Mouse (Mus musculus) neural tube, embryonic 13.5 days (tissue): ENCODE measurements around the gene Maged1. TPM values are rescaled to one million over a fixed set of nuclear protein-coding genes. Genes with fewer than 3 reads are reported as not detected.

ENCODE experiments used
- ATAC-seq: fragments of 200-750 bp; cut with Nextera tagmentation; 2 replicates; pipeline ENCODE4 v1.8.0; 2017; ENCODE audit warnings: low read depth, mild to moderate bottlenecking, moderate TSS enrichment, moderate library complexity
- H3K27ac ChIP-seq: fragments of 300-500 bp; sonication (generic); replicated peaks from 2 replicates; pipeline ENCODE4 v1.5.1; 2015; ENCODE audit warnings: moderate library complexity, mild to moderate bottlenecking, inconsistent platforms
- H3K27me3 ChIP-seq: fragments of 300-500 bp; sonication (generic); 2 replicates; pipeline ENCODE4 v1.6.1; 2015; ENCODE audit warnings: mild to moderate bottlenecking, inconsistent platforms
- H3K36me3 ChIP-seq: fragments of 300-500 bp; sonication (generic); 2 replicates; pipeline ENCODE4 v1.6.1; 2015; ENCODE audit warnings: mild to moderate bottlenecking, inconsistent platforms
- H3K4me1 ChIP-seq: fragments of 300-500 bp; sonication (generic); replicated peaks from 2 replicates; pipeline ENCODE4 v1.6.1; 2015; ENCODE audit warnings: inconsistent platforms
- H3K4me2 ChIP-seq: fragments of 300-500 bp; sonication (generic); 2 replicates; pipeline ENCODE4 v1.6.1; 2015; ENCODE audit warnings: inconsistent platforms, mild to moderate bottlenecking, moderate library complexity
- H3K4me3 ChIP-seq: fragments of 300-500 bp; sonication (generic); 2 replicates; pipeline ENCODE4 v1.5.1; 2015; ENCODE audit warnings: mild to moderate bottlenecking, inconsistent platforms
- H3K9ac ChIP-seq: fragments of 300-500 bp; sonication (generic); 2 replicates; pipeline ENCODE4 v1.6.1; 2015; ENCODE audit warnings: moderate library complexity, mild to moderate bottlenecking, inconsistent platforms
- H3K9me3 ChIP-seq: fragments of 300-500 bp; sonication (generic); 2 replicates; pipeline ENCODE4 v1.6.1; 2016; ENCODE audit warnings: inconsistent platforms
- WGBS: fragments of 180-500 bp; shearing (Covaris S2); methylation state at CpG from one replicate; pipeline ENCODE4 v1.1.7; 2015; 5-methylcytosine and 5-hydroxymethylcytosine counted together
- polyA plus RNA-seq: library from polyadenylated mRNA; unstranded; fragments of >200 nt; fragmentation: Nextera tagmentation; extraction: Ambion mirVana; gene quantifications from 2 replicates; pipeline ENCODE4 v1.2.1, GENCODE M21; 2015

Maged1 gene
- 1,010 and 1,048 TPM in 2 replicates for polyA plus RNA-seq

- Histone ChIP-seq H3K4me1 (peaks cover 38% of the 10 kb centered on the region), H3K4me3 (peak within 1 kb of the TSS; percentile 66), H3K9me3 (no peaks in the 10 kb centered on the region), H3K27ac (peak within 1 kb of the TSS; percentile 95), H3K36me3 (peaks cover 32% of the 10 kb centered on the region), H3K27me3 (peaks cover 6% of the 10 kb centered on the region; the same call in 1 of the 2 replicates), H3K9ac (peak within 1 kb of the TSS; percentile 91), H3K4me2 (peak within 1 kb of the TSS; percentile 60)
- peak; percentile 91 for ATAC-seq
- WGBS, result 15% methylated on average over 32 of the region's 32 CpGs
These were observed at the start of gene Maged1 for GRCm38 (mm10) chrX:94541918-94542355. TSS of gene Maged1 (minus strand) at chrX:94542143.

DNA sequence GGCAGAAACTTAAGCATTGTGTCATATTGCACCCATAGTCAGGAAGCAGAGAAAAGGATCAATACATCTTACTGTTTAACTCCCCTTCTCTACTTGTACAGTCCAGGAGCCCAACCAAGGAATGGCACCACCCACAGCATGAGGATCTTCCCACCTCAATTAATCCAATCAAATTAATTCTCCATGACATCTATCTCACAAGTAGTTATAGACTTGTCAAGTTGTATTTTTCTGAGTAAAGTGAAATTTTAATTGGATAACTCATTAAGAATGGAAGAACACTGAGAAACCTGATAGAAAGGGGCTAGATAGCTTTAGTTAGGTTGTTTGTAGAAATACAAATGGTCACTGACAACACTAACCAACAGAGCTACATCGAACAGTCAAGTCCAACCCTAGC lies 38.3 kb upstream of the Maged1 start:
- Histone ChIP-seq H3K4me2 (no peak overlapping the region), H3K4me3 (no peak overlapping the region), H3K27ac (no peak overlapping the region), H3K27me3 (no peaks in the 10 kb centered on the region), H3K4me1 (no peaks in the 10 kb centered on the region), H3K36me3 (no peaks in the 10 kb centered on the region), H3K9ac (no peak overlapping the region), H3K9me3 (no peaks in the 10 kb centered on the region)
- no peak for ATAC-seq
- WGBS, result 97% methylated on average over 1 of the region's 1 CpGs

DNA sequence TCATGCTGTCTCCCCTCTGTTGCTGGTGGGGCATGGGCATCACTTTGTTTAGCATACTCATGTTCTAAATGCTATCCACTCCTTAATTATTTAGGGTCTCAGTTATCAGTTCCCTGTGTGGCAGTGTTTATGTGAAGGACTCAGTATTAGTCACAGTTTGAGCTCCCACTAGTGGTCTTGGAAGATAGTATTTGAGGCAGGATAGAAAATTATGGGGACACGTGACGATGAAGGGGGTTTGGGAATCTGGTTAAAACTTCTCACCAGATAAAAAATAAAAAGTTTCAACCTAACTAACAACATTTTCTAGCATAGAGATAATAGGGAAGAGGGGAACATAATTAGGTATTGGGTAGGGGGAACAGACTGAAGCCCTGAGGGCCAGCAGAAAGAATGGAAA lies 22.8 kb upstream of the Maged1 start:
- H3K4me1 ChIP-seq, result no peaks in the 10 kb centered on the region
- H3K4me2 ChIP-seq, result no peak overlapping the region
- no peaks in the 10 kb centered on the region for H3K9me3 ChIP-seq
- no peak overlapping the region for H3K4me3 ChIP-seq
- 77% methylated on average over 2 of the region's 2 CpGs for WGBS
- no peak overlapping the region for H3K9ac ChIP-seq
- ATAC-seq, result no peak
- H3K27me3 ChIP-seq, result peaks cover 12% of the 10 kb centered on the region; the same call in 1 of the 2 replicates
- H3K27ac ChIP-seq, result no peak overlapping the region
- H3K36me3 ChIP-seq, result no peaks in the 10 kb centered on the region

DNA sequence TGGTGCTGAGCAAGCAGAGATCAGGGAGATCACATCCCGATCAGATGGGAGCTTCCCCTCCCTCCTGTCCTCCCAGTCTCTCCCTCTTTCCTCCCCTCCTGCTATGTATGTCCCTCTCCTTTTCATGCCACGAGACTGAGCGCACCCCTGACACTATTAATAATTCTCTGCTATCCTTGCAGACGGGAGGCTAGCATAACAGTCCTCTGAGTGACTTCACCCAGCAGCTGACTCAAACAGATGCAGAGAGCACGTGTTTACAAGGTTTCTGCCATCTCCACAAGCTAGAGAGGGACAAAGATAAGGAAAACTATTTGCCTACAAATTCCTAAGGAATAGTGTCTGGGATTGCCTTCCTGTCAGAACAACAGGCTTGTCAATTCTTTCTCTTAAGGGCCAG lies 20.4 kb upstream of the Maged1 start:
- no peak for ATAC-seq
- Histone ChIP-seq H3K36me3 (no peaks in the 10 kb centered on the region), H3K4me2 (no peak overlapping the region), H3K27me3 (peaks cover 11% of the 10 kb centered on the region; the same call in 1 of the 2 replicates), H3K4me1 (no peaks in the 10 kb centered on the region), H3K27ac (no peak overlapping the region), H3K4me3 (no peak overlapping the region), H3K9ac (no peak overlapping the region), H3K9me3 (no peaks in the 10 kb centered on the region)
- 49% methylated on average over 5 of the region's 5 CpGs for WGBS

DNA sequence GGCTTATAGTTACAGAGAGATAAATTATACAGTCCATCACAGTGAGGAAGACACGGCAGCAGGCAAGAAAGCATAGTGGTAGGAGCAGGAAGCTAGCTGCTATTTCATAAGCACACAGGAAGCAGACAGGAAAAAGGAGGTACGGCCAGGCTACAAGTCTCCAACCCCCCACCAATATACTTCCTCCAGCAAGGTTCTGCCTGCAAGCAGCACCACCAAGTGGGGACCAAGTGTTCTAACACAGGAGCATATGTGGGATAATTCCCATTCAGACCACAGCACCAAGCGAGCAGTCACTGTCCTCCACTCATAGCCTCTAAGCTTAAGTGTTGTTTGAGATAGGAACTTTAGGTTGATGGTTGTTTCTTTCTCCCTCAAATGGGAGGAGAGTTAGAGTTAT lies 6.3 kb upstream of the Maged1 start:
- Histone ChIP-seq H3K9ac (no peak overlapping the region), H3K36me3 (no peaks in the 10 kb centered on the region), H3K9me3 (no peaks in the 10 kb centered on the region), H3K27ac (no peak overlapping the region), H3K4me1 (no peaks in the 10 kb centered on the region), H3K4me3 (no peak overlapping the region), H3K27me3 (no peaks in the 10 kb centered on the region), H3K4me2 (no peak overlapping the region)
- 61% methylated on average over 3 of the region's 3 CpGs for WGBS
- ATAC-seq, result no peak

GRCm38 (mm10) chrX:94545941-94546340 lies 4.0 kb upstream of the Maged1 start:
- H3K4me3 ChIP-seq, result no peak overlapping the region
- peaks cover 7% of the 10 kb centered on the region; the same call in 1 of the 2 replicates for H3K4me1 ChIP-seq
- no peak overlapping the region for H3K27ac ChIP-seq
- no peaks in the 10 kb centered on the region for H3K9me3 ChIP-seq
- H3K27me3 ChIP-seq, result no peaks in the 10 kb centered on the region; the same call in 1 of the 2 replicates
- no peak overlapping the region for H3K4me2 ChIP-seq
- WGBS, result 84% methylated on average over 3 of the region's 3 CpGs
- no peak overlapping the region for H3K9ac ChIP-seq
- no peaks in the 10 kb centered on the region for H3K36me3 ChIP-seq
- no peak for ATAC-seq

DNA sequence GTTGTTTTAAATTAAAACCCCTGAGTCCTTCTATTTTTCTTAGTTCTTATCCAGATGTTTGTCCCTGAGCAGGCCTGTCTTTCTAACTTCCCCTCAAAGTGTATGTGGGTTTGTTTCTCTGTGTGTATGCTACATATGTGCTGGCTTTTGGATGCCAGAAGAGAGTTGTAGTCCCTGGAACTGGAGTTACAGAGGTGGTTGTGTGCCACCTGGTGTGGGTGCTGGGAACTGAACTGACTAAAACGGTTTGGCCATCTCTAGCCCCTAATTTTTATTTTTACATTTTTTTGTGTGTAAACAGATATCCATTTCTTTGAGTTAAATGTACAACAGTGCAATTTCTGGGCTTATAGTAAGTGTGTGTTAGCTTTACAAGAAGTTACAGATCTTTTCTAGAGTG lies 3.0 kb upstream of the Maged1 start:
- Histone ChIP-seq H3K4me3 (no peak overlapping the region), H3K4me2 (no peak overlapping the region), H3K27ac (peak overlapping the region; percentile 72; the same call in 1 of the 2 replicates), H3K27me3 (peaks cover under 1% of the 10 kb centered on the region; the same call in 1 of the 2 replicates), H3K4me1 (peaks cover 11% of the 10 kb centered on the region), H3K9me3 (no peaks in the 10 kb centered on the region), H3K9ac (no peak overlapping the region), H3K36me3 (peaks cover 3% of the 10 kb centered on the region)
- 4% methylated on average over 1 of the region's 1 CpGs for WGBS
- no peak for ATAC-seq

- Histone ChIP-seq H3K4me1 (peaks cover 35% of the 10 kb centered on the region), H3K36me3 (peaks cover 26% of the 10 kb centered on the region), H3K9me3 (no peaks in the 10 kb centered on the region), H3K4me3 (peak overlapping the region; percentile 66), H3K27ac (peak overlapping the region; percentile 95), H3K9ac (peak overlapping the region; percentile 69), H3K4me2 (peak overlapping the region; percentile 57), H3K27me3 (peaks cover 6% of the 10 kb centered on the region; the same call in 1 of the 2 replicates)
- ATAC-seq, result no peak
- WGBS, result 21% methylated on average over 9 of the region's 9 CpGs
These were observed 593 bp upstream of the Maged1 start for GRCm38 (mm10) chrX:94542536-94542935.

GRCm38 (mm10) chrX:94541206-94541605 lies 737 bp downstream of the Maged1 start:
- Histone ChIP-seq H3K9me3 (no peaks in the 10 kb centered on the region), H3K9ac (peak overlapping the region; percentile 91), H3K4me2 (peak overlapping the region; percentile 60), H3K27me3 (peaks cover 6% of the 10 kb centered on the region; the same call in 1 of the 2 replicates), H3K4me3 (peak overlapping the region; percentile 66), H3K36me3 (peaks cover 40% of the 10 kb centered on the region), H3K27ac (peak overlapping the region; percentile 95), H3K4me1 (peaks cover 38% of the 10 kb centered on the region)
- WGBS, result 24% methylated on average over 25 of the region's 25 CpGs
- ATAC-seq, result peak; percentile 4

GRCm38 (mm10) chrX:94540341-94541201 lies 1.4 kb downstream of the Maged1 start:
- 16% methylated on average over 36 of the region's 37 CpGs for WGBS
- H3K27me3 ChIP-seq, result peaks cover 6% of the 10 kb centered on the region; the same call in 1 of the 2 replicates
- H3K36me3 ChIP-seq, result peaks cover 46% of the 10 kb centered on the region
- H3K4me3 ChIP-seq, result peak overlapping the region; percentile 66
- H3K4me1 ChIP-seq, result peaks cover 38% of the 10 kb centered on the region
- peak overlapping the region; percentile 95 for H3K27ac ChIP-seq
- peak overlapping the region; percentile 91 for H3K9ac ChIP-seq
- peak; percentile 46 for ATAC-seq
- peak overlapping the region; percentile 60 for H3K4me2 ChIP-seq
- no peaks in the 10 kb centered on the region for H3K9me3 ChIP-seq

GRCm38 (mm10) chrX:94534346-94534745 lies 7.6 kb downstream of the Maged1 start:
- H3K4me3 ChIP-seq, result no peak overlapping the region
- H3K4me1 ChIP-seq, result peaks cover 22% of the 10 kb centered on the region
- H3K9ac ChIP-seq, result no peak overlapping the region
- no peak overlapping the region for H3K4me2 ChIP-seq
- 71% methylated on average over 2 of the region's 2 CpGs for WGBS
- peak; percentile 30; the same call in 1 of the 2 replicates for ATAC-seq
- H3K36me3 ChIP-seq, result peaks cover 45% of the 10 kb centered on the region
- no peaks in the 10 kb centered on the region for H3K9me3 ChIP-seq
- no peaks in the 10 kb centered on the region; the same call in 1 of the 2 replicates for H3K27me3 ChIP-seq
- H3K27ac ChIP-seq, result no peak overlapping the region

- 78% methylated on average over 3 of the region's 3 CpGs for WGBS
- no peak for ATAC-seq
- no peak overlapping the region for H3K4me2 ChIP-seq
These were observed 11.6 kb downstream of the Maged1 start for GRCm38 (mm10) chrX:94530301-94530700.

More at GRCm38 (mm10) chrX:94530301-94530700, 11.6 kb downstream of the Maged1 start:
- peaks cover 5% of the 10 kb centered on the region for H3K36me3 ChIP-seq
- H3K27ac ChIP-seq, result no peak overlapping the region
- H3K4me3 ChIP-seq, result no peak overlapping the region
- no peaks in the 10 kb centered on the region for H3K4me1 ChIP-seq
- no peak overlapping the region for H3K9ac ChIP-seq
- H3K27me3 ChIP-seq, result no peaks in the 10 kb centered on the region; the same call in 1 of the 2 replicates
- no peaks in the 10 kb centered on the region for H3K9me3 ChIP-seq
